Mouse (Mus musculus): ENCODE measurements around the gene Pex5l.

DNA sequence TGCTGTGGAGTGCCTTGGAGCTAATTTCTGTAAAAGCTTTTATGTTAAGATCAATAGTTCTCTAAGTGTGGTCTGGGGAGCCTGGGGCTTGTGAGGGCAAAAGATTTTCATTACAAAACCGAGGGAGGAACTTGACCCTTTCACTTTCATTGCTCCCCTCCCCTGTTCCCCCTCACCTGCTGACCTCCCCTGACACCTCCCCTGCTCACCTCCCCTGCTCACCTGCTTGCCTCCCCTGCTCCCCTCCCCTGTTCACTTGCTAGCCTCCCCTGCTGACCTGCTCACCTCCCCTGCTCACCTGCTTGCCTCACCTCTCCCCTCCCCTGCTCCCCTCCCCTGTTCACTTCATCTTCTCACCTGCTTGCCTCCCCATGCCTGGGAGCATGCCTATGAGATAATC, 191.7 kb downstream of the Pex5l start:
- TF ChIP-seq CTCF (IDR thresholded peaks at IDR 0.05) (no peak), EP300 (IDR thresholded peaks at IDR 0.05) (no peak)

All from lung, postnatal 0 days (tissue).